Mouse (Mus musculus) activated CD4-positive, CD25-positive, alpha-beta regulatory T cell, adult 9 weeks (primary cell): ENCODE measurements around the gene Vmn2r124. TPM values are rescaled to one million over a fixed set of nuclear protein-coding genes. Genes with fewer than 3 reads are reported as not detected.

ENCODE experiments used
- polyA plus RNA-seq: library from polyadenylated mRNA; unstranded; fragments of 100-300 nt; shearing (Covaris generic); gene quantifications from one replicate; pipeline ENCODE4 v1.2.1, GENCODE M21; 2017

Gene Vmn2r124
- polyA plus RNA-seq: not detected

GRCm38 (mm10) chr17:18049124-18049523 lies at the start of gene Vmn2r124:
Gene Vmn2r124 (plus strand): TSS chr17:18049424.

GRCm38 (mm10) chr17:18021433-18021832 lies 27.8 kb upstream of the Vmn2r124 start, which contains the start of gene Fpr-rs4:
Gene Fpr-rs4 (plus strand): TSS chr17:18021733.

GRCm38 (mm10) chr17:18084716-18085115 lies 35.5 kb downstream of the Vmn2r124 start, which contains the start of gene Vmn2r91:
Gene Vmn2r91 (plus strand): TSS chr17:18085016.

Other genes starting within 250 kb of the Vmn2r124 start
- 2.9 TPM for gene Spaca6, start 222.3 kb upstream of the Vmn2r124 start, polyA plus RNA-seq
- gene Has1, start 194.2 kb upstream of the Vmn2r124 start, polyA plus RNA-seq: not detected
- 1.7 TPM for gene Fpr1, start 165.5 kb upstream of the Vmn2r124 start, polyA plus RNA-seq
- not detected for gene Fpr2, start 161.6 kb upstream of the Vmn2r124 start, polyA plus RNA-seq
- gene Fpr3, start 161.6 kb upstream of the Vmn2r124 start, polyA plus RNA-seq: not detected
- gene Fpr-rs4, start 27.7 kb upstream of the Vmn2r124 start, polyA plus RNA-seq: not detected
- not detected for gene Vmn2r91, start 35.6 kb downstream of the Vmn2r124 start, polyA plus RNA-seq
- 0.09 TPM for gene Vmn2r92, start 102.5 kb downstream of the Vmn2r124 start, polyA plus RNA-seq
- not detected for gene Vmn2r94, start 228.3 kb downstream of the Vmn2r124 start, polyA plus RNA-seq
- not detected for gene Vmn2r93, start 248.7 kb downstream of the Vmn2r124 start, polyA plus RNA-seq